Mouse (Mus musculus) B cell, adult 62 days (primary cell): ENCODE measurements around the gene Myh4. TPM values are rescaled to one million over a fixed set of nuclear protein-coding genes. Genes with fewer than 3 reads are reported as not detected.

Source experiments
- total RNA-seq: library from RNA; stranded (reverse); gene quantifications from 4 replicates; pipeline ENCODE4 v1.2.4, GENCODE M21; 2023

Myh4 gene
- total RNA-seq = not detected in 4 replicates

DNA sequence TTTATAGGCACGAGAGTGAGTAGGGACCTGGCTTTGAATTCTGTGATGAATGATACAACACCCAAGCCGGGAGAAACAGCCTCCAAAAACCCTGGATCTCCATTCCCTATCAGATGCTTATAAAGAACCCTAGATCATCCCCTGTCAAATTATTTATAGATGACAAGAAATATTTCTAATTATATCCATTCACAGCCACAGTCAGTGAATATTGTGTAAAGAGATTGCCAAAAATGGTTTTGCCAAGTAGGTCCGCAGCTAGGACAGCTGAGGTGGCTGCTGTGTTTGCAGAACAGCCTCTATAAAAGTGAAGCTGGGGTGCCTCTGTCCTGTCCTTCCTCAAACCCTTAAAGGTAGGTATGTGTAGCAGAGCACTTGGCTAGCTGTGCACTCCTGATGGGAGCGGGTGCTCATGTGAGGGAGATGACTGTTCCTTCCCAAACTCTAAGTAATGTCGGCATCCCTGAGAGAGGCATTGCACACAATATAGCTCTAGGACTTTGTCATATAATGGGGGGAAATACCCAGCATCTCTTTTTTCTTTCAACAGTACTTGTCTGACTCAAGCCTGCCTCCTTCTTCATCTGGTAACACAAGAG lies at the start of gene Myh4:
Gene Myh4 (plus strand): TSS at position 549 of the 599 bp plus-strand sequence.

DNA sequence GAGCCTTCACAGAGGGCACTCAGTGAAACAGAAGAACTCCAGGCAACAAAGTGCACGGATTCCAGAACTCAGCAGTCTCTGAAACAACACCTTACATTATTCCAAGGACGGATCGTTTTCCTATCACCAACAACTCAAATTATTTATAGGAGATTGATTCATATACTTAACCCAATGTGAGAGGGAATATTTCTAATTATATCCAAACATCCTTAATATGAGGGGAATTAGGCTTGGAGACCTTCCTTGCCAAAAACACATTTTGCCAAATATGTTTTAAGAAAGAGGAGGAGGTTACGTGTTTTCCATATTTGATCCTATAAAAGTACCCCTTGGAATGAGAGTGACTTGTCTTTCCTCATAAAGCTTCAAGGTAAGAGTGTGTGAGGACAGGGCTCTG lies 38.1 kb upstream of the Myh4 start, which contains the start of gene Myh1:
Gene Myh1 (plus strand): TSS at position 301 of the 400 bp plus-strand sequence.

DNA sequence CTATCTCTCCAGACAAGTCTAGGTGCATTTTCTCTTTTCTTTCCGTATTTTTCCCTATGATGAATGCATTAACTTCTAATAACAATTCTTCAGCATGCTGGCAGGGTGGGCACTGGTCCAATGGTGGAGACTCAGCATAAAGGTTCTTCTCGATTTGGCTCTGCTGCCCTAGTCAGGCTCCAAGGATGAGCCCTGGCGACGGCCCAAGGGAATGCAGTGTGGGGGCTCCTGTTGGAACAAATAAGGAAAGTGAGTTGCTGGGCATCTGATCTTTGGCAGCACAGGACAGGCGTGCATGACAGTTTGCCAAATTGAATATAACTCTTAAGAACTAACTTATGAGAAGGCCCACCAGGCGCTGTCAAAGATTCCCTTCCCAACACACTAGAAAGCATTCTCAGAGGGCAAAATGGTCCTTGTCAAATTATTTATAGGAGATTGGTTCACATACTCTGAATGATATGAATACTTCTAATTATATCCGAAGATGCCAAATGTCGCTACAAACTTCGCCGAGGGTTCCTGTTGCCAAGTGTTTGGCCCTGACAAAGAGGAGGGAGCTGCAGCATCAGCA lies 38.9 kb downstream of the Myh4 start, which contains the start of gene Myh8:
Gene Myh8 (plus strand): TSS at position 524 of the 574 bp plus-strand sequence.

Other genes with a start within 250 kb of the Myh4 start
- 0.60 to 1.5 TPM in 2 of 4 replicates, not detected in the others for gene Tmem220, start 212.9 kb upstream of the Myh4 start, total RNA-seq
- gene Adprm, start 185.4 kb upstream of the Myh4 start, total RNA-seq = 28.5 to 34.6 TPM (median 31.3 TPM) in 4 replicates
- 9.5 to 12.5 TPM (median 10.8 TPM) in 4 replicates for gene Sco1, start 185.4 kb upstream of the Myh4 start, total RNA-seq
- 0.12 to 0.13 TPM in 2 of 4 replicates, not detected in the others for gene Myh3, start 159.7 kb upstream of the Myh4 start, total RNA-seq
- not detected in 4 replicates for gene Myh2, start 67.0 kb upstream of the Myh4 start, total RNA-seq
- gene Myh1, start 38.0 kb upstream of the Myh4 start, total RNA-seq = not detected in 4 replicates
- gene Myh8, start 39.1 kb downstream of the Myh4 start, total RNA-seq = not detected in 4 replicates
- gene Myh13, start 83.6 kb downstream of the Myh4 start, total RNA-seq = not detected in 4 replicates
- gene Gas7, start 217.4 kb downstream of the Myh4 start, total RNA-seq = 1.2 to 4.4 TPM (median 3.2 TPM) in 4 replicates